Mouse (Mus musculus): ENCODE data around the gene Cd3e. TPM values are rescaled to one million over a fixed set of nuclear protein-coding genes. Genes with fewer than 3 reads are reported as not detected.
"Not testable (repeated sequence)": the region's sequence is repeated elsewhere in the genome, so short reads cannot be mapped to it uniquely, and the experiment has no call there.

The Cd3e gene
- polyA plus RNA-seq, 1 experiment from 2014 or later, result 0.09 TPM

DNA sequence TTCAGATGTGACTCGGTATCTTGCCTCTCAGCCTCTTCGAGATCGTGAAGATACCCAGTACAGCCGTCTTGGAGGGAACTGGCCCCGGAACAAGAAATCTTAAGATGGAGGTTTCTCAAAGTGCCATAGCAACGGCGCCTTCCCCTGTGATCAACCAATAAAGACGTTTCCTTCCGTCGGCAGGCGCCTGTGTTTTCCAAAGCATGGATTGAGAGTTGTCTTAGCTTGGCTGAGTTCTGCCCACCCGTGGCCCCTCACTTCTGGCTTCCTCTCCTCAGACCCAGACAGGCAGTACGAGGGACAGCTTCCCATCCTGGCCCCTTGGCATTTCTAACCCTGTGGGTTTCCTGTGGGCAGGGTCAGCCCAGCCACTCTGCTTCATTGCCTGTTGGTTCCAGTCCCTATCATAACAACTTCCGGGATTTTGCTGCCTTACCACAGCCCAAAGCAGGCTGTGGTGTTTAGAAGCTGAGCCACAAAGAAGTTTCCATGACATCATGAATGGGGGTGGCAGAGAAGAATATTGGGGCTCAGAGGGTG is 23.1 kb downstream of the Cd3e start:
- H3K27me3 ChIP-seq (replicated peaks), result no peaks in the 10 kb centered on the region
- WGBS, result 47% methylated on average over 14 of the region's 14 CpGs
- H3K36me3 ChIP-seq (replicated peaks), result no peaks in the 10 kb centered on the region
- H3K4me2 ChIP-seq, result no peak overlapping the region
- H3K9ac ChIP-seq, result no peak overlapping the region
- ATAC-seq (replicated peaks), result no peak
- no peak overlapping the region for H3K4me3 ChIP-seq
- no peaks in the 10 kb centered on the region for H3K9me3 ChIP-seq
- no peak overlapping the region for H3K27ac ChIP-seq
- no peaks in the 10 kb centered on the region for H3K4me1 ChIP-seq

DNA sequence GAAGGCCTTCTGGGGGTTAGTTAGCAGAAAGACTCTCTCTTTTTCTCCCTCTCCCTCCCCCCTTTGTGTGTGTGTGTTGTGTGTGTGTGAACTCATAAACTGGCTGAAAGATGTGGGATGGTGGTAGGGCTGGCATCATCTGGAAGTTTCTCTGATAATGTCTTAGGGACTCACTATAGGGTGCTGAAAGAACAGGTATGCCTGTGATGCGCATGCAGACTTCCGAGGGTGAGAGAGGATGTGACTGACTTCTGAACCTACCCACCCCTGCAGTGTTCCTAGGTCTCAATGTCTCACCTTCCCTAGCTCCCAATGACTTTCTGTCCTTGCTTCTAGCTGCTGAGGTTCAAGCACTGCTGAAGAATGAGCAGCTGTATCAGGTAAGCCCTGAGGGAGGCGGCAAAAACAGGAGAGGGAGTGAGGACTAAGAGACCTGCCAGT is 23.7 kb downstream of the Cd3e start:
- no peaks in the 10 kb centered on the region for H3K4me1 ChIP-seq
- H3K9ac ChIP-seq, result no peak overlapping the region
- WGBS, result 85% methylated on average over 3 of the region's 3 CpGs
- H3K27ac ChIP-seq, result no peak overlapping the region
- H3K36me3 ChIP-seq (replicated peaks), result no peaks in the 10 kb centered on the region
- H3K4me3 ChIP-seq, result no peak overlapping the region
- H3K9me3 ChIP-seq, result no peaks in the 10 kb centered on the region
- H3K4me2 ChIP-seq, result no peak overlapping the region
- no peaks in the 10 kb centered on the region for H3K27me3 ChIP-seq (replicated peaks)
- ATAC-seq (replicated peaks), result no peak

DNA sequence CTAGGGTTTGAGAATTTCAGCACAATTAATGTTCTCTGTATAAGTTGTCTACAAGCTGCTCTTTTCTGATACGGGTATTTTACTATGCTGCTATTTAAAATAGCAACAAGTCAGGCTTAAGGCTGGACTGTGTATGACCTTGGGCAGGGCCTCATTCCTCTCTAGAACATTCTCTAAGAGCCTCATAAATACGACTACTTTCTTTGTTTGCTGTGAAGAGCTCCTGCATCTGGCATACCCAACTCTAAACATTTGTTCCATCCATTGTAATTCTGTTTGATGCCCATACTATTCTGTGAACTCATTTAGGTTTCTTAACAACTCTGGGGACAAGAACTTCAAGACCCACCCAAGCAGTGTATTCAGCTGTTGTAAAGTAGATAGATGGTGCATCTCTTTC is 26.4 kb downstream of the Cd3e start:
- Histone ChIP-seq H3K27me3 (replicated peaks) (no peaks in the 10 kb centered on the region), H3K27ac (no peak overlapping the region), H3K36me3 (replicated peaks) (no peaks in the 10 kb centered on the region), H3K4me3 (no peak overlapping the region), H3K9ac (no peak overlapping the region), H3K4me2 (no peak overlapping the region), H3K4me1 (no peaks in the 10 kb centered on the region), H3K9me3 (no peaks in the 10 kb centered on the region)
- 71% methylated on average over 2 of the region's 2 CpGs for WGBS
- no peak for ATAC-seq (replicated peaks)

DNA sequence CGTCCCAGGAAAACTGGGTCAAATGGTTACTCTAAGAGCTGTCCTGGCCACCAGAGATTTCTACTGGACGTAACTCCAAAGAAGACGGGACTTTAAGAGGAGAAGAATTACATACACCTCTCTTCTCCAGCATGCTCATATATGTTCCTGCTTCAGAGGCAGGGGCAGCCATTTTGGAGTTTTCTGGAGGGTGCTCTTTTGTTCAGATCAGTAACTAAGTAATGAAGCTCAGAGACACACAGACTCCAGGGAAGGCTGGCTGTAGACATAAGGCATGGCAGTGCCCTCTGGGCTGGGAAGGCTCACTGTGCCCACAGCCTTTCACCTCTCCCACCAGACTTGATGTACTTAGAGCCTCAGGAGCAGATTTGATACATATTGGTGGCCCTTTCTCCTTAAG is 26.9 kb downstream of the Cd3e start:
- H3K27ac ChIP-seq, result no peak overlapping the region
- 89% methylated on average over 3 of the region's 3 CpGs for WGBS
- no peak overlapping the region for H3K4me2 ChIP-seq
- no peaks in the 10 kb centered on the region for H3K9me3 ChIP-seq
- H3K4me3 ChIP-seq, result no peak overlapping the region
- no peaks in the 10 kb centered on the region for H3K4me1 ChIP-seq
- ATAC-seq (replicated peaks), result no peak
- H3K27me3 ChIP-seq (replicated peaks), result no peaks in the 10 kb centered on the region
- no peak overlapping the region for H3K9ac ChIP-seq
- no peaks in the 10 kb centered on the region for H3K36me3 ChIP-seq (replicated peaks)

DNA sequence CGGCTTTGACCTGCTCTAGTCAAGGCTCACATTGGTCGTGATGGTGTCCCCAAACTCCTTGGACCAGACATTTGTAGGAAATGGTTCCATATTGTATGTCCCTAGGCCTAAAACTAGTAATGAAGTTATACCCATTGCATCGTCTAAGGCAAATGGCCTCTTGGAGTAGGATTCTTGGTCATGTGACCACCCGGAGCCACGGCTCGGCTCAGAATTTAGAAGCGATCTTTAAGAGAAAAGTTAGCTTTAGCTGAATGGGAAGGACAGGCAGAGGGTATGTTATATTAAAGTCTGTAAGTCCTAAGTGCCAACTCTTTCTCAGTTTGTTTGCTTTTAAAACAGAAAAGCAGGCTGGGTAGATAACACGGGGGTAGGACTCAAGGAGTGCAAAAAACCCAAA is 27.3 kb downstream of the Cd3e start:
- ATAC-seq (replicated peaks), result no peak
- Histone ChIP-seq H3K36me3 (replicated peaks) (no peaks in the 10 kb centered on the region), H3K27me3 (replicated peaks) (no peaks in the 10 kb centered on the region), H3K4me2 (no peak overlapping the region), H3K4me1 (no peaks in the 10 kb centered on the region), H3K27ac (no peak overlapping the region), H3K9me3 (no peaks in the 10 kb centered on the region), H3K4me3 (no peak overlapping the region), H3K9ac (no peak overlapping the region)
- WGBS, result 87% methylated on average over 8 of the region's 8 CpGs

DNA sequence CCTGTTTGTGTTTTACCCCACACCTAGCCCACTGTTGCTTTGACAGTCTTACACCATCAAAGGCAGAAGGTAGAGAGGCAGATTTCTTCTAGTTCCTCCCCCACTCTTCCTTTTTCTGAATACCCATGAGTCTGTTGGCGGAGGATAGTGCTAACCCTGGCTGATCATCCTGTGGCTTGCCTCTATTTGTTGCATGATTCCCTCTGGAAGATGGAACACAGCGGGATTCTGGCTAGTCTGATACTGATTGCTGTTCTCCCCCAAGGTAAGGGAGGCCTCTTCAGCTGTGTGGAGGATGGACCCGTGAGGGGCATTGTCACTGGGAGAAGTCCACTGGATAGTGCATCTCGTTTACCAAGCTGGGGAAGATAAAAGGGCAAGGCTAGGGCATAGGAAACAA is 27.8 kb downstream of the Cd3e start, which contains the start of gene Cd3d:
Gene Cd3d (plus strand): TSS at position 111 of the 400 bp plus-strand sequence.
- Histone ChIP-seq H3K9ac (no peak within 1 kb of the TSS), H3K4me3 (no peak within 1 kb of the TSS), H3K27me3 (replicated peaks) (no peaks in the 10 kb centered on the region), H3K4me2 (no peak within 1 kb of the TSS), H3K27ac (no peak within 1 kb of the TSS), H3K9me3 (no peaks in the 10 kb centered on the region), H3K36me3 (replicated peaks) (no peaks in the 10 kb centered on the region), H3K4me1 (no peaks in the 10 kb centered on the region)
- 77% methylated on average over 4 of the region's 4 CpGs for WGBS
- no peak for ATAC-seq (replicated peaks)

DNA sequence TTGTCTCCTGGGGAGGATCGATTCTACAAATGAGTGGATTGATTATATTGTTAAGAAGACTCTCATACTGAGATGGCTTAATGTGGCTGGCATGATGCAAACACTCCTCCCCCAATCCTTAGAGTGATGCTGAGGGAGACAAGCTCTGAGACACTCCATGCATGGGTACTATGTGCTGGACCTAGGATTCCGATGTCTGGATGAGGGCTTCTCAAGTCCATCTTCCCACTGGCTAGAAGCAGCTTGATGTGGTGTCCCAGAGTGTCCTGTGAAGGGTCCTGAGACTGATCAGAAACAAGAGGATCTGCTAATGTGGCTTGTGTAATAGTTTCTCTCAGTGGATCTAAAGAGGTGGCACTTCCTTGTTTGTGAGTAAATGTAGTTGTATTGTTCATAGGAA is 28.3 kb downstream of the Cd3e start:
- no peaks in the 10 kb centered on the region for H3K4me1 ChIP-seq
- H3K27ac ChIP-seq, result no peak overlapping the region
- no peak for ATAC-seq (replicated peaks)
- H3K9me3 ChIP-seq, result no peaks in the 10 kb centered on the region
- no peaks in the 10 kb centered on the region for H3K36me3 ChIP-seq (replicated peaks)
- H3K27me3 ChIP-seq (replicated peaks), result no peaks in the 10 kb centered on the region; the same call in 1 of the 2 replicates
- H3K4me3 ChIP-seq, result no peak overlapping the region
- H3K9ac ChIP-seq, result no peak overlapping the region
- no peak overlapping the region for H3K4me2 ChIP-seq
- WGBS, result 89% methylated on average over 2 of the region's 2 CpGs

DNA sequence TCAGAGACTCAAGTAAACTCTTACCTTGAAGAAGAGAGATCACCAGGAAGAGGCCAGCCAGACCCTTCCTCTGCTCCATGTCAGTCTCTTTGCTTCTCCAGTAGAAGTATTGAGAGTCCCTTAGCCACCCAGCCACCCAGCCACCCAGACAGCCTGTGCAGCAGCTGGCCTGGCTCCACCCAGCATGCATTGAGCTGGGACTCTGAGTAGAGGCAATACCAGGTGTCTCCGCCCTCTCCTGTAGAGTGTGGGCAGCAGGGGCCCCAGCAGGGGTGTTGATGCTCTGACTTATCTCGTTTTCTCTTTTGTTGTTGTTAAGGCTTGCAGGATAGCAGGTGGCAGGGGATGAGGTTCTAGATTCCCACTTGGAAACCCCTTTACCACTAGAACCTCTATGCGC is 29.2 kb downstream of the Cd3e start, which contains the start of gene Cd3g:
Gene Cd3g (minus strand): TSS at position 190 of the 400 bp plus-strand sequence.
- H3K36me3 ChIP-seq (replicated peaks), result no peaks in the 10 kb centered on the region
- no peak within 1 kb of the TSS for H3K9ac ChIP-seq
- ATAC-seq (replicated peaks), result no peak
- no peak within 1 kb of the TSS for H3K4me2 ChIP-seq
- no peaks in the 10 kb centered on the region; the same call in 1 of the 2 replicates for H3K27me3 ChIP-seq (replicated peaks)
- H3K27ac ChIP-seq, result no peak within 1 kb of the TSS
- no peak within 1 kb of the TSS for H3K4me3 ChIP-seq
- 66% methylated on average over 3 of the region's 3 CpGs for WGBS
- no peaks in the 10 kb centered on the region for H3K9me3 ChIP-seq
- no peaks in the 10 kb centered on the region for H3K4me1 ChIP-seq

DNA sequence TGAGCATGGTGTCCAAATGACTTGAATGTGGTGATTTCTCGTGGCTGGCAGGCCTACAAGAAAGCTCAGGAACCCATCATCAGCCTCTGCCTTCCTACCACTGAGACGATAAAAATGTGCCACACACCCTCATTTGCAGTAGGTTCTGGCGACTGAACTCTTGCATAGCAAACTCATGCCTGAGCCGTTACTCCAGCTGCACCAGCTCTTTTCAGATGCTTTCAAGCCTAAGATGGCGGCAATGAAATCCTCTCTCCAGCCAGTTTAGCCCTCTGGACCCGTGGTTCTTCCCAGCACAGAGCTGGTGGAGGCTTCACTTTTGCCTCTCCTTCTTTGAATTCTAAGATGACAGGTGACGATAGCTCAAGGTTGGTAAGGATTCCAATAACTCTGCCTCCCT is 29.6 kb downstream of the Cd3e start:
- no peaks in the 10 kb centered on the region for H3K4me1 ChIP-seq
- H3K9me3 ChIP-seq, result no peaks in the 10 kb centered on the region
- no peaks in the 10 kb centered on the region for H3K36me3 ChIP-seq (replicated peaks)
- no peaks in the 10 kb centered on the region; the same call in 1 of the 2 replicates for H3K27me3 ChIP-seq (replicated peaks)
- no peak overlapping the region for H3K9ac ChIP-seq
- H3K27ac ChIP-seq, result no peak overlapping the region
- H3K4me2 ChIP-seq, result no peak overlapping the region
- 78% methylated on average over 7 of the region's 7 CpGs for WGBS
- no peak overlapping the region for H3K4me3 ChIP-seq
- no peak for ATAC-seq (replicated peaks)

DNA sequence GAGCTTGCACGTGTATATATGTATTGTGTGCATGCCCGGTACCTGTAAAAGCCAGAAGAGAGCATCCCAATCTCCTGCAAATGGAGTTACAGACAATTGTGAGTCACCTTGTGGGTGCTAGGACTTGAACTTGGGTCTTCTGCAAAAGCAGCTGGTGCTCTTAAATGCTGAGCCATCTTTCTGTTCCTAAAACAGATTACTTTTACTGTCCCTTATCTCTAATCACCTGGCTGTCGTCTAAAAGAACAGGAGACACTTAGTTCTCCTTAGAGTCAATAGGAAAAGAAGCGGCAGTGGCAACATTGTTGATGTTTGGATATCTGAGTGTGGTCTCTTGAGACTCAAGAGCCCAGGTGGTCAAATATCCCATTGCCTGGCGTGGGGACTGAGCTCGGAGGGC is 31.6 kb downstream of the Cd3e start:
- ATAC-seq (replicated peaks), result no peak
- no peak overlapping the region for H3K27ac ChIP-seq
- WGBS, result 82% methylated on average over 6 of the region's 6 CpGs
- no peak overlapping the region for H3K9ac ChIP-seq
- H3K4me1 ChIP-seq, result no peaks in the 10 kb centered on the region
- H3K9me3 ChIP-seq, result no peaks in the 10 kb centered on the region
- H3K4me2 ChIP-seq, result no peak overlapping the region
- H3K36me3 ChIP-seq (replicated peaks), result no peaks in the 10 kb centered on the region
- peaks cover 3% of the 10 kb centered on the region for H3K27me3 ChIP-seq (replicated peaks)
- no peak overlapping the region for H3K4me3 ChIP-seq

DNA sequence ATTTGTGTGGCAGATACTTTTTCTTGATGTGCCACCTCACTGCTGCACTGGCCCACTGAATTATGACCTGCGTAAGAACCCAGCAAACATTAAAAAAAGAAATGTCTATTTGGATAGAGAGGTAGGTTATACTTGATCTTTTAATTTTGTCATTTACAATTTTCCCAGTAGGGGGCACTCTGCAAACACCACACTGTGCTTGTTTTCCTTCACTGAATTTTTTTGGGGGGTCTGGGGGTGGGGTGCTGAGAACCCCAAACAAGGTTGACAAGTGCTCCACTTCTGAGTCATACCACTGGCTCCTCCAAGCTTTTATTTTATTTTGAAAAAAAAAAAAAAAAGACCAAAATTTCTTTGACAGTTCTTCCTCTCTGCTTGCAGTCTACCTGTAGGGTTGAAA is 40.0 kb downstream of the Cd3e start:
- Histone ChIP-seq H3K27me3 (replicated peaks) (peaks cover 12% of the 10 kb centered on the region), H3K4me1 (peaks cover 11% of the 10 kb centered on the region), H3K27ac (no peak overlapping the region), H3K4me3 (no peak overlapping the region), H3K9me3 (no peaks in the 10 kb centered on the region), H3K36me3 (replicated peaks) (no peaks in the 10 kb centered on the region), H3K4me2 (no peak overlapping the region), H3K9ac (no peak overlapping the region)
- no peak for ATAC-seq (replicated peaks)
- 74% methylated on average over 1 of the region's 1 CpGs for WGBS

DNA sequence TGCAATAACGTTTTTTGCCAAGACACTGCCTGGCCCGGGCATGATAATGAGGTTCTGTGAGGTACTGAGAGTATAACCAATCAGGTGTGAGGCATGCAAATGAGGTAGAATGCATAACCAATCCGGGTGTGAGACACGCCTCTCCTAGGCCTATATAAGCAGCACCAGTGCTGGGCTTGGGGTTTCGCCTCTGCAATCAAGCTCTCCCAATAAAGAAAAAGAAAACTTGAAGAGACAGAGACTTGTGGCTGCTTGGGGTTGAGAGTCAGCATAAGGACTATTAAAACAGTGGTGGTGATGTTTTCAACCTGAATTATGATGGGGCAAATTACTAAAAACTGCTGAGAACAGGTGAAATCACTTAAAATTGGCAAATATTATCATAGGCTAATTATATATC is 41.7 kb downstream of the Cd3e start:
- 88% methylated on average over 5 of the region's 5 CpGs for WGBS
- peaks cover 15% of the 10 kb centered on the region for H3K4me1 ChIP-seq
- not testable (repeated sequence) for H3K27ac ChIP-seq; H3K9ac ChIP-seq; H3K4me2 ChIP-seq; H3K36me3 ChIP-seq (replicated peaks); H3K9me3 ChIP-seq; H3K4me3 ChIP-seq; ATAC-seq (replicated peaks); H3K27me3 ChIP-seq (replicated peaks)

DNA sequence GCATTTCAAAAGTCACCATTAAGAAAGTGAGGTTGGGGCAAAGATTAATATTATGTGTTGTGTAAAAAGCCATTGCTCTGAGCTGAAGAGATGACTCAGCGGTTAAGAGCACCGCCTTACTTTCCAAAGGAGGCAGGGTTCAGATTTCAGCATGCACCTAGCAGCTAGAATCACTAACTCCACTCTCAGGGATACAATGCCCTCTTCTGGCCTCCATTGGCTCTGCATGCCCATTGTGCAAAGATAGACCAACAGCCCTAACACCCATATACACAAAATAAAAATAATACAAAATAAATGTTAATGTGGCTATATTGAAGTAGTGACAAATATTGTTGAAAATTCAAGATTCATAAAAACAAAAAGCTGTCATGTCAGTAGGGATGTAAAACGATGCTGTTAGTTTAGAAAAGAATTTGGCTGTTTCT is 42.6 kb downstream of the Cd3e start:
- no peak for ATAC-seq (replicated peaks)
- Histone ChIP-seq H3K4me3 (no peak overlapping the region), H3K27ac (no peak overlapping the region), H3K27me3 (replicated peaks) (0 out of 2 replicates have a peak, but pooled peaks cover 6% of the 10 kb centered on the region), H3K9ac (no peak overlapping the region), H3K4me1 (peaks cover 15% of the 10 kb centered on the region), H3K36me3 (replicated peaks) (0 out of 2 replicates have a peak, but pooled peaks cover 2% of the 10 kb centered on the region), H3K9me3 (no peaks in the 10 kb centered on the region), H3K4me2 (no peak overlapping the region)
- WGBS, result 27% methylated on average over 3 of the region's 3 CpGs
